Mouse (Mus musculus): ENCODE results near the gene Epx. TPM values are rescaled to one million over a fixed set of nuclear protein-coding genes. Genes with fewer than 3 reads are reported as not detected.
"Not testable (repeated sequence)": the region's sequence is repeated elsewhere in the genome, so short reads cannot be mapped to it uniquely, and the experiment has no call there.

Gene Epx
- not detected for polyA plus RNA-seq (2017; shearing (Covaris generic))

GRCm38 (mm10) chr11:87875436-87875835, at the start of gene Epx:
Gene Epx, minus strand, starts transcription at chr11:87875536.
- no peak for ATAC-seq

GRCm38 (mm10) chr11:87920966-87921365, 45.6 kb upstream of the Epx start, which contains the start of gene Olfr464:
Gene Olfr464, minus strand, starts transcription at chr11:87920967.
- no peak for ATAC-seq

- no peak for ATAC-seq
Observed at GRCm38 (mm10) chr11:87920301-87920700, 45.0 kb upstream of the Epx start.

GRCm38 (mm10) chr11:87916005-87916404, 40.7 kb upstream of the Epx start:
- ATAC-seq: no peak

DNA sequence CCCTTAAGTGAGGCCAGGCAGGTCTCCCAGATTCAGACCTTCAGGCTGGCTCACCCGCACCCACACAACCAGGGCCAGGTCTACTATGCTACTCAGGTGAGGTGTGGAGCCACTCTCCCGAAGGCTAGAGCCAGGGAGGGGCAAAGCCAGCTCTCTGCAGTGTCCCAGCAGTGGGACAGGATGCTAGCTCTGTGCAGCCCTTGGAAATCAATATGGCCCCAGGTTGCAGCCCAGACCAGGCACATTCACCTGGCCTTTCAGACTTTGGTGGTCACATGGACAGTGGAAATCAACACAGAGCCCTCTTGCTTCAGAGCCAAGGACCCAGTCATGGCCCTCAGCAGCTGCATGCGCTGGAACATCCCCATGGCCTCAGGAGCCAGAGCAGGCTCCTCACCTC, 29.0 kb upstream of the Epx start:
- no peak for ATAC-seq

- no peak for ATAC-seq
Observed at GRCm38 (mm10) chr11:87897287-87897686, 22.0 kb upstream of the Epx start, which contains the start of gene Olfr463. Gene Olfr463, minus strand, starts transcription at chr11:87897387.

GRCm38 (mm10) chr11:87892168-87892567, 16.8 kb upstream of the Epx start, which contains the start of gene Olfr462:
Gene Olfr462, minus strand, starts transcription at chr11:87892268.
- no peak for ATAC-seq

GRCm38 (mm10) chr11:87884856-87885255, 9.5 kb upstream of the Epx start:
- ATAC-seq: no peak

GRCm38 (mm10) chr11:87883493-87883892, 8.2 kb upstream of the Epx start:
- ATAC-seq: no peak

- no peak for ATAC-seq
Observed at GRCm38 (mm10) chr11:87881714-87882113, 6.4 kb upstream of the Epx start.

- no peak for ATAC-seq
Observed at GRCm38 (mm10) chr11:87879826-87880225, 4.5 kb upstream of the Epx start.

DNA sequence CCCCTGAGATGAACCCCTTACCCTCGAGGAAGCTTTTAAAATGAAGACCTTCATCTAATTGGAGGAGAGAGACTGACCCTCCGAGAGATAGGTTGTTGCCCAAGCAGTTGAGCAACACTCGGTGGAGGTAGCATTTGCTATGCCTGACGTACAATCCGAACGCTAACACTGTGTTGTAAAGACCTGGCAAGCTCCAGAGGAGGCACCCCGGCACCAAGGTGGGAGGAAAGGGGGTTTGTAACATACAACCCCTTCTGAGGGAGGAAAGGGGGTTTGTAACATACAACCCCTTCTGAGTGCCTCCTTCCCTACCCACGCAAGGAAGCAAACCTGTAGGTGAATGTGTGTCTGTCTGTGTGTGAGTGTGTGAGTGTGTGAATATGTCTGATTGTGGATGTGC, 3.6 kb downstream of the Epx start:
- ATAC-seq: no peak

GRCm38 (mm10) chr11:87870096-87870495, 5.2 kb downstream of the Epx start:
- ATAC-seq: no peak

GRCm38 (mm10) chr11:87866891-87867290, 8.4 kb downstream of the Epx start:
- ATAC-seq: not testable (repeated sequence)

- ATAC-seq: no peak
Observed at GRCm38 (mm10) chr11:87862805-87863204, 12.5 kb downstream of the Epx start.

GRCm38 (mm10) chr11:87860426-87860825, 14.9 kb downstream of the Epx start:
- no peak for ATAC-seq

DNA sequence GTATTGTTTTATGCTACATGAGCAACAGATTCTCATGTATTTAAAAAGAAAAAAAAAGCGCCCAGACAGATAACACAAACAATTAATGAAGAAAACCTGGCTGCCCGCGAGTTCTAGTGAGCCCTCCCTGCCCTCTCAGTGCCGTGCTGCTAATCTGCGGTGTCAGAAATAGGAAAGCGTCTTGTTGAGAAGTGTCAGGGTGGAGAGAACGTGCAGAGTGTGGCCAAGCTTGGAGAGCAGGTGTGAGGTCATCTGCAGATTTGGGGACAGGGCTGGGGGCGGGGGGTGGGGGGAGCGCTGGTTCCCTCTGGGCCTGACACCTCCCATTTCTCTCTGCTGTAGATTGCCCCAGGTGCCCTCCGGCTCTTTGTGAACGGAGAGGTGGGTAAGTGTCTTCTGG, 16.1 kb downstream of the Epx start:
- ATAC-seq: no peak

- ATAC-seq: no peak
Observed at GRCm38 (mm10) chr11:87854550-87854949, 20.8 kb downstream of the Epx start.

DNA sequence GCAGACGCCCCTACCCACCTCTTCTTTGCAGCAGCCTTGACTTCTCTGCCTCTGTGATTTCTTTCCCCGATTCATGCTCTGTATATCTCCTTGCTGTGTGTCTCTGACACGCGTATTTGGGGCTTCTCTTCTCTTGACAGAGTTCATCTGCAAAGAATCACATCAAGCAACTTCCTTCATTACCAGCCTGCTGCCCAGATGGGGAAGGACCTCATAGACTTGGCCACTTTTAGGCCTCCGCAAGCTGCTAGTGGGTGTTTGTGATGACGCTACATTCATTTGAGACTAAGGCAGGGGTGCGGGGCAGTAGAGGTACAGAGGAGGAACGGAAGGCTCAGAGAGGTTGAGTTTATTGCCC, 21.8 kb downstream of the Epx start:
- ATAC-seq: no peak

DNA sequence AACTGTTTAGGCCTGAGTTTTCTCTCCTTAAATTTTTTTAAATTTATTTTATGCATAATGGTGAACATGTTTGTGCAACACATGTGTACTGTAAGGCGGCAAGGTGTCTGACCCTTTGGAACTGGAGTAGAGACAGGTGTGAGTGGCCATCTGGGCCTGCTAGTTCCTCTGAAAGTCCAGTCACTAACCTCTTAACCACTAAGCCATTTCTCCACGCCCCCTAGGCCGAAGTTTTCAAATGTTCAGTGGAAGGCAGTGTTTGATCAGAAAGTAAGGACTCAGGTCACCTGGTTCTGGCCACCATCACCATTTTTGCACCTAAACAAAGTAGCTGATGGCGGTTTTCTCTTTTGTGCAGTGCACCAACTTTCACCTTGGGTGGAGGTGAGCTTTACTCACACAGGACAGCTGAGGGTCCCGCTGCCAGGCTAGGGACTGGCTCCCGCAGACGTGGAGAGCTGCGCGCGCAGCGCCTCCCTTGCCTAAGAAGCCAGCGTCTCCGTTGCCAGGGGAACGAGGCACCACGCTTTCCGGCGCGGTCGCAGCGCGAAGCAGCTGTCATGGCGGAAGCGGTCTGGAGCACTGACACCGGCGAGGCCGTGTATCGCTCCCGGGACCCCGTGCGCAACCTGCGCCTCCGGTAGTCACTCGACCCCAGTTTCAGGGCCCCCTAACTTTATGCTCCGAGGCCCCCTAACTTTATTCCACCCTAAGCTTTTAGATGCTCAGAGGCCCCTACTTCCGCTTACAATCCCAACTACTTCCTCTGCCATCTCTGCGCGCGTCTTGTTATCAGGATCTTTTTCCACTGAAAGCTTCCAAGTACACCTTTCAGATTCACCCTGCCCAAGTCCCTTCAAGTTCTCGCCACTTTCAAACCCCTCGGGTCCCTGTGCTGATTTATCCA, 22.4 kb downstream of the Epx start, which contains the start of gene Mks1:
TSS of gene Mks1 (plus strand) at position 526 of the 907 bp plus-strand sequence.
- peak; percentile 94 for ATAC-seq

GRCm38 (mm10) chr11:87847884-87848283, 27.5 kb downstream of the Epx start:
- ATAC-seq: no peak

DNA sequence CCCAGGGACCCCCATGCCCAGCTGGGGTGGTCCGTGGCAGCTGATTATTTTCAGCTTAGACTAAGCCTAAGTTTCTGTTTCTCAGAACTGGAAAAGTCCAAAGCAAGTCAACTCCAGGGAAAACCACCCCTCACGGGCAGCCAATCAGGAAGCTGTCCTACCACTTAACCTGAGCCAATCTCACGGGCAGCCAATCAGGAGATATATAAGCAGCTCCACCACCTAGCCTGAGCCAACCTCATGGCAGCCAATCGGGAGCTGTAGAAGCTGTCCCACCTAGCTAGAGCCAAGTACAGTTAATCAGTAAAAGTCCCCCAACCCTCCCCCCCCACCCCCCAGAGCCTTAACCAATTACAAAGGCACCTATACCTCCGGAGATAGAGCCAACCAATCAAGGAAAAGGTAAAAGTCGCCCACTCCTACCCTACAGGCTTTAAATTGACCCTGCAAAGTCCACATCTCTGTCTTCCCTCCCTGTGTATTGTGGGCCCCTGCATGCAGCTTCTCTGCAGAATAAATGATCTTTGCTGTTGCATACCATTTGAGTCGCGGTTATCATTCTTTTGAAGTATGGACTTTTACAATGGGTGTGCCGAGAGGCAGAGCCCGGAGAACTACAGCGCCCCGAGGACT, 28.3 kb downstream of the Epx start:
- no peak for ATAC-seq

- no peak for ATAC-seq
Observed at GRCm38 (mm10) chr11:87841436-87841835, 33.9 kb downstream of the Epx start.

GRCm38 (mm10) chr11:87840676-87841075, 34.7 kb downstream of the Epx start:
- no peak for ATAC-seq
